Mouse (Mus musculus) large intestine, adult 2 months (tissue): Measurements from ENCODE around the gene Ddx11. TPM values are rescaled to one million over a fixed set of nuclear protein-coding genes. Genes with fewer than 3 reads are reported as not detected.

Experiments used
- polyA plus RNA-seq: library from polyadenylated mRNA; depleted of rRNA; stranded (reverse); fragments of >200 nt; gene quantifications from 2 replicates; pipeline ENCODE4 v1.2.3, GENCODE M21; 2012; rRNA removed

Ddx11 gene
- polyA plus RNA-seq, 1 experiment: 5.6 TPM

Other genes with a start within 250 kb of the Ddx11 start
- 29.4 and 34.3 TPM in 2 replicates for gene Ralbp1, start 237.7 kb upstream of the Ddx11 start, polyA plus RNA-seq
- gene Twsg1, start 172.3 kb upstream of the Ddx11 start, polyA plus RNA-seq: 16.0 and 30.7 TPM in 2 replicates
- gene Ankrd12, start 46.4 kb upstream of the Ddx11 start, polyA plus RNA-seq: 3.2 and 4.4 TPM in 2 replicates
- 59.2 and 62.6 TPM in 2 replicates for gene Ndufv2, start 22.0 kb upstream of the Ddx11 start, polyA plus RNA-seq
- gene Washc1, start 12.0 kb upstream of the Ddx11 start, polyA plus RNA-seq: 25.6 and 29.4 TPM in 2 replicates